Mouse (Mus musculus): Measurements from ENCODE around the gene Ltbr. TPM values are rescaled to one million over a fixed set of nuclear protein-coding genes. Genes with fewer than 3 reads are reported as not detected.

Ltbr gene
- polyA plus RNA-seq, 1 experiment: 34.5 TPM

Other genes with a start within 250 kb of the Ltbr start
- not detected in 2 replicates for gene Lpar5, start 246.0 kb downstream of the Ltbr start, polyA plus RNA-seq (2012; ENCODE audit: insufficient read depth, insufficient read length, missing spikeins)
- 73.3 and 90.8 TPM in 2 replicates for gene Chd4, start 217.9 kb downstream of the Ltbr start, polyA plus RNA-seq (2012; ENCODE audit: insufficient read depth, insufficient read length, missing spikeins)
- gene Nop2, start 182.0 kb downstream of the Ltbr start, polyA plus RNA-seq (2012; ENCODE audit: insufficient read depth, insufficient read length, missing spikeins): 10.0 and 16.0 TPM in 2 replicates
- 2.9 and 3.2 TPM in 2 replicates for gene Iffo1, start 168.6 kb downstream of the Ltbr start, polyA plus RNA-seq (2012; ENCODE audit: insufficient read depth, insufficient read length, missing spikeins)
- gene Gapdh, start 147.4 kb downstream of the Ltbr start, polyA plus RNA-seq (2012; ENCODE audit: insufficient read depth, insufficient read length, missing spikeins): 1,014 and 1,139 TPM in 2 replicates
- 7.5 and 9.2 TPM in 2 replicates for gene Ncapd2, start 122.2 kb downstream of the Ltbr start, polyA plus RNA-seq (2012; ENCODE audit: insufficient read depth, insufficient read length, missing spikeins)
- 316 and 439 TPM in 2 replicates for gene Mrpl51, start 122.1 kb downstream of the Ltbr start, polyA plus RNA-seq (2012; ENCODE audit: insufficient read depth, insufficient read length, missing spikeins)
- 5.4 and 7.7 TPM in 2 replicates for gene Vamp1, start 98.3 kb downstream of the Ltbr start, polyA plus RNA-seq (2012; ENCODE audit: insufficient read depth, insufficient read length, missing spikeins)
- gene Tapbpl, start 82.0 kb downstream of the Ltbr start, polyA plus RNA-seq (2012; ENCODE audit: insufficient read depth, insufficient read length, missing spikeins): 16.1 and 24.1 TPM in 2 replicates
- gene Cd27, start 76.9 kb downstream of the Ltbr start, polyA plus RNA-seq (2012; ENCODE audit: insufficient read depth, insufficient read length, missing spikeins): not detected in 2 replicates
- gene Tuba3a, start 27.8 kb downstream of the Ltbr start, polyA plus RNA-seq (2012; ENCODE audit: insufficient read depth, insufficient read length, missing spikeins): not detected in 2 replicates
- 0.88 and 1.1 TPM in 2 replicates for gene Scnn1a, start 6.8 kb upstream of the Ltbr start, polyA plus RNA-seq (2012; ENCODE audit: insufficient read depth, insufficient read length, missing spikeins)
- gene Tnfrsf1a, start 35.5 kb upstream of the Ltbr start, polyA plus RNA-seq (2012; ENCODE audit: insufficient read depth, insufficient read length, missing spikeins): 52.3 and 69.7 TPM in 2 replicates
- 0.33 TPM in 1 of 2 replicates, not detected in the other for gene Plekhg6, start 66.9 kb upstream of the Ltbr start, polyA plus RNA-seq (2012; ENCODE audit: insufficient read depth, insufficient read length, missing spikeins)
- 13.5 and 22.6 TPM in 2 replicates for gene Cd9, start 180.9 kb upstream of the Ltbr start, polyA plus RNA-seq (2012; ENCODE audit: insufficient read depth, insufficient read length, missing spikeins)
- gene Vwf, start 232.9 kb upstream of the Ltbr start, polyA plus RNA-seq (2012; ENCODE audit: insufficient read depth, insufficient read length, missing spikeins): 6.6 and 7.6 TPM in 2 replicates

Measured in brown adipose tissue, adult 24 weeks (tissue).